Mouse (Mus musculus) embryo, embryonic 10.5 days (tissue): ENCODE measurements at regions not wholly inside any gene's neighbourhood (a gene's known extent, or its start where the extent isn't known, plus 50 kb on each side); places are given as distances from the start of the nearest gene placed in this dataset.
A peak's percentile ranks its signal among the peaks of the same experiment; 100 is the strongest.
"Not testable (repeated sequence)": the region's sequence is repeated elsewhere in the genome, so short reads cannot be mapped to it uniquely, and the experiment has no call there.

Experiments
- DNase-seq: peaks from one replicate; pipeline ENCODE4 v3.0.0-alpha.2; 2015; ENCODE audit warnings: low spot score

- no peak for DNase-seq
Measured at GRCm38 (mm10) chr15:96828681-96829080, 129.2 kb upstream of the Slc38a2 start.

GRCm38 (mm10) chr15:96827931-96828330 is 128.4 kb upstream of the Slc38a2 start:
- DNase-seq: no peak

DNA sequence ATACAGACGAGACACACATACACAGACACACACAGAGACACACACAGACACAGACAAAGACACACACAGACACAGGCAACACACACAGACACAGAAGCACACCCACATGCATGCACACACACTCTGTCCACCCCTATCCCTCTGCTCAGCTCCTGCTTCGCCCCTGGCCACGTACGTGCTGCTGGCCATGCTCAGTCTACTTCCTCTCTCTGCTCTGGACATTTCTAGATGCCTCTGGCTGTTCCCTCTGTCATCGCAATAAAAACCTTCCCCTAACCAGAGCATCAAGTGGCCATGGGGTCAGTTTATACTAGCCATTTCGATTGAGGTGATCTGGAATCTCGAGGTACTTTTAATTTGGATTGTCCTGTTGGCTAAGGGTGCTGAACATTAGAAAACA is 118.9 kb upstream of the Slc38a2 start:
- no peak for DNase-seq

GRCm38 (mm10) chr15:96817626-96818025 is 118.1 kb upstream of the Slc38a2 start:
- no peak for DNase-seq

DNA sequence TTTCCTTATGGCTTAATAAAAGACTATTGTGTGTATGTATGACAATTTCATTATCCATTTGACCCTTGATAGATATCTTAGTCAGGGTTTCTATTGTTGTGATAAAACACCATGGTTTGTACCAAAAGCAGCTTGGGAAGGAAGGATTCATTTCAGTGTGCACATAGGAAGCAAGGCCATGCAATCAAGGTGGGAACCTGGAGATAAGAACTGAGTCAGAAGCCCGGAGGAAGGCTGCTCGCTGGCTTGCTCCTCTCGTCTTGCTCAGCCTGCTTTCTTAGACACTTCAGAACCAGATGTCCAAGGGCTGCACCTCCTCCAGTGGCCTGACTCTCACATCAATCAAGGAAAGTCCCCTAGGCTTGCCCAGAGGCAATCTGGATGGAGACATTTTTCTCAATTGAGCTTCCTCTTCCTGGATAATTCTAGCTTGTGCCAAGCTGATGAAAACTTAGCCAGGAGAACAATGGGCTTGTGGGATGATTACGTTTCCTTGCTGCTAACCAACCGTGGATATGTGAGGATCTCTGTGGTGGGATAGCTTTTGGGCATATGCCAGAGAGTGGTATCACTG is 117.6 kb upstream of the Slc38a2 start:
- no peak for DNase-seq

DNA sequence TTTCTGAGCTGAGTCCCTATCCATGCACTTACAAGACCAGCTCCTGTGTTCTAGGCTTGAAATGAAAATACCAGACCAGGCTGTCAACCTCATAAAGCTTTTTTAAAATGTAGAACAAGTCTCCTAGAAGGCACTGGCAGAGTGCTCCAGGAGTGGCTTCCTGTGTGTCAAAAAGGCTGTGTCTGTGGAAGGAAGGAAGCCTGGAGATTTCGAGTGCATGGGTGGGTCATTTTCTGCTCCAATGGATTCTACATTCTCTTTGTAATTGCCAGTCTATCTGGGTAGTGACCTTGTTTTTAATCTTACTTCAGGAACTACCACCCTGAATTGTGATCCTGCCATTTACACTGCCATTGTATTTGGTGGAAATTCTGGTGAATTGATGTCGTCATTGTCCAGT is 113.9 kb upstream of the Slc38a2 start:
- no peak for DNase-seq

DNA sequence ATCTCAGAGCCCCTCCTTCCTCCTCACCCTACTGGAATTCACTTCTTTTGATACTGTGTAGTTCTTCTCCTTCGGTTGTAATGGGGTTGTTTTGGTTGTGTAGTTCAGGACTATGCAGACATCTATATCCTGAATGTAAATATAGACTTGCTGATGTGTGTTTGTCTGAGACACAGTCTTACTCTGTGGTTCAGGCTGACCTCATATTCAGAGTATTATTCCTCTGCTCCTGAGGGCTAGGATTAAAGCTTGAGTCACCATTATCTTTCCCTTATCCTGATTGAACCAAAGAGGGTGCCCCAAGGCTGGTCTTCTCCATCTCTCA is 103.2 kb upstream of the Slc38a2 start:
- DNase-seq: no peak

DNA sequence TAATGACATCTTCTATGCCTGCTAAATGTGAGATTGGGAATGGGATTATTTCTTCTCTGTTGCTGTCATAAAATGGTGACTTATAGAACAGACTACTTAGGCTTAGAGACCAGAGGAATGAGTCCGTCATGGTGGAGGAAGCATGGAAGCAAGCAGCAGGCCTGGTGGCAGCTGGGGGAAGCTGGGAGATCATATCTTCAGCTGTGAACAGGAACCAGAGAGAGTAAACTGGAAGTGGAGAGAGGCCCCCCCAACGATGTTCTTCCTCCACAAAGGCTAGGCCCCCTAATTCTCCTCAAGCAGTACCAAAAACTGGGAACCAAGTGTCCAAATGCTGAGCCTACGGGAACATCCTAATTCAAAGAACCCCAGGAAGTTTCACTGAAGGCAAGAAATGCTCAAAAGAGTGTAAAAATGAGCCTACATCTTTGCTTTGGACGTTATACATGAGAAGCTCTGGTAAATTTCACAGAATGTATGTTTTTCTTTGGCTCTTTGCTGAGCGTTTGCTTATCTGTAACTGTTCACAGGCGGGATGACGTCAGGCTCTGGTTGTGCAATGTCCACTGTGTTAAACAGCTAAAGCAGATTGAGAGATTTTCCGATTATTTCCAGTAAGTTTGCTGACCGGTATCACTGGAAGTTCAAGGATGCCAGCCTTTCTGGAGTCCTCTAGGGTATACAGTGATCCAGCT is 102.7 kb upstream of the Slc38a2 start:
- DNase-seq: no peak

GRCm38 (mm10) chr15:96799228-96799627 is 99.7 kb upstream of the Slc38a2 start:
- DNase-seq: no peak

DNA sequence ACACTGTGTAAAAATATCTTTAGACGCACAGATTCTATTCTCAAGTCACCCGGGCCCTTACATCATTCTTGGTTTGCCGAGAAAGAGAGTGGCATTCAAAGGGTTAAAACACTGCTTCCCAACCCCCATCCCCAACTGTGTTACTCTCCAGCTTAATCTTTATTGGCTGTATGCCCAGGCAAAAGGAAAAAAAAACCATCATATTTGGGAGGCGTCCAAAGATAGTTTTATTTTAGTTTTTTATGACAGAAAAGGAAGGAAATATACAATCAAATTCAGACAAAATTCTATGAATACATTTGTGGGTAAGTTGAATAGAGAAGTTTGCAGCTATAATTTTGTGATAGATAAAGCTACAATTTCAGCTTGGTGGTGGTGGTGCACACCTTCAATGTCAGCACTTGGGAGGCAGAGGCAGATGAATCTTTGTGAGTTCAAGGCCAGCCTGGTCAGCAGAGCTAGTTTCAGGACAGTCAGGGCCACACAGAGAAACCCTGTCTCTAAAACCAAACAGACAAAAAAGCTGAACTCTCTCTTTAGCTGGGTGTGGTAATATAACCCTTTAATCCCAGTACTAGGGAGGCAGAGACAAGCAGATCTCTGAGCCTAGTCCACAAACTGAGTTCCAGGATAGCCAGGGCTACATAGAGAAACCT is 98.2 kb upstream of the Slc38a2 start:
- DNase-seq: no peak

DNA sequence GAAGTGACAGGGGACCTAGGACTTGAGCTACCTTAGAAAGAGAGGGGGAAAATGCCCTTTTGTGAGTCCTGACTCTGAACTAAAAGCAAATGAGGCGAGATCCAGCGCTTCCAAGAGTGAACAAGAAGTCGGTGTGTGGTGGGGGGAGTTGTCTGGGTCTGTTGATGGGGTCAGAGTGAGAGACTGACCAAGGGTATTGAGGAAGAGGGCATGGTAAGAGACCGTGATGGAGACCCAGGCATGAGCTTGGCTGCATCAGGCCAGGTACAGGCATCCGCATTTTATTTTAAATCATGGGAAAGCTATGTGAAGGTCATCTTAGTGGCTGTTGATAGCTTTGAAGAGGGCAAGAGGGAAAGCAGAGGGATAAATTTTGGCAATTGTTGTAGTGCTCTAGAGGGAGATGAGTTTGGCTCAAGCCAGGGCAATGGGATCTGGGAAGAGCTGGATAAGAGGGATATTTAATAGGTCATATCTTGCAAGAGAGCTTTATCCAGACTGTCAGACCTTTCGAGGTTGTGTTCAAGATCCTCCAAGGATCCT is 94.7 kb upstream of the Slc38a2 start:
- DNase-seq: no peak

GRCm38 (mm10) chr15:96793251-96793650 is 93.7 kb upstream of the Slc38a2 start:
- no peak for DNase-seq

- DNase-seq: no peak
Measured at GRCm38 (mm10) chr15:96791306-96791705, 91.8 kb upstream of the Slc38a2 start.

- DNase-seq: not testable (repeated sequence)
Measured at GRCm38 (mm10) chr15:96787921-96788320, 88.4 kb upstream of the Slc38a2 start.

- no peak for DNase-seq
Measured at GRCm38 (mm10) chr15:96784578-96784977, 85.0 kb upstream of the Slc38a2 start.

- no peak for DNase-seq
Measured at GRCm38 (mm10) chr15:96781560-96781959, 82.0 kb upstream of the Slc38a2 start.

DNA sequence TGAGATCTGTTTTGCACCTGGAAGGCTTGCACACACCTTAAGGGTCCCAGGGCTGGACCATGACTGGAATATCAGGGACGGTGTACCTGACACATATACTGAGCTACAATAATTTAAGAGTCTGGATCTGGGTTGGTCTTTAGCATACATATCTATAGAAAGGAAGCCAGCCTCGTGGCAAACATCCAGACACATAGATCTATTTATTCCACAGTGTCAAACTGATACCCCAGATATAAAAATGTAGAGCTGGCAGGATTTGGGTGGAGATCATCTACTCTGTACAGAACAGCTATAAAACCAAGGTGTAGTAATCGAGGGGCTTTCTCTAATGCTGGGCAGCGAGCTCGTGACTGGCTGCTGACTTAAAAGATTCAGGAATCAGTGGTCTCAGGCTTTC is 81.1 kb upstream of the Slc38a2 start:
- no peak for DNase-seq

GRCm38 (mm10) chr15:96779358-96779757 is 79.8 kb upstream of the Slc38a2 start:
- no peak for DNase-seq

GRCm38 (mm10) chr15:96778321-96778926 is 78.9 kb upstream of the Slc38a2 start:
- DNase-seq: no peak

GRCm38 (mm10) chr15:96776476-96777075 is 77.0 kb upstream of the Slc38a2 start:
- DNase-seq: no peak

- no peak for DNase-seq
Measured at GRCm38 (mm10) chr15:96775129-96775528, 75.6 kb upstream of the Slc38a2 start.

DNA sequence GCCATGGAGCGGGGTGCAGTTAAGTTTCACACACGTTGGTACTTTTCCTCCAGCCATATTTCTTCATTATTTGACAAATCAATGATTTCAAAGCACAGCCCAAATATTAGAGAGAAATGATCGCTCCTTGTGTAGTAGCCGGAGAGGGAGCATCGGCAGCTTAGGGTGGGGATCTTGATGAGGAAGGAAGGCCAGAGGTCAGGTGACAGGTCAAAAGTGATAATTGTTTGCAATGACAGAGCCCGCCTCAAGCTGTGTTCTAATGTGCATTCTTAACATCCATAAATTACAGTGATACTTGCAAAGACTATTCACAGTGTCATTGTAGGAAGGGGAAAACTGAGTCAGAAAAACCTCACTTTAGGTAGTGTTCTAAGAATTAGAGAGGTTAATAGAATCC is 75.1 kb upstream of the Slc38a2 start:
- peak; percentile 43 for DNase-seq

DNA sequence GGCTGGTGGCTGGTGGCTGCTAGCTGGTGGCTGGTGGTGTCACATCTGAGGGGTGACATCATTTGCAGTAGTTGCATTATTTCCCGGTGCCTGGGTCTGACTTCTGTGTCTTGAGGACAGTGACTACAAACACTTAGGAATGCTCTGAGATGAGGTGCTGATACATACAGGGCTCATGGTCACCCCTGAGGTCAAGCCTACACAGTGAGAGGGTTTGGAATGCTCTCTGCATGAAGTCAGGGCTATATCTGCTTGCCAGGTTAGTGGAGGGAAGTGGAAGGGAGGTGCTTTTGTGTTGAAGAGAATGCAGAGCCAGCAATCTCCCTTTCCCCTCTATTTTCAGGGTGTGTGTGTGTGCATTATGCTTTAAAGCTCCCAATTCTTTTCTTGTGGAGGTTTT is 74.1 kb upstream of the Slc38a2 start:
- peak; percentile 23 for DNase-seq
